Mouse (Mus musculus) ES-Bruce4 (cell line): ENCODE data around the gene Sufu. TPM values are rescaled to one million over a fixed set of nuclear protein-coding genes. Genes with fewer than 3 reads are reported as not detected.

ENCODE experiments used
- H3K27ac ChIP-seq: 2 replicates; pipeline ENCODE4 v1.5.1; 2012; ENCODE audit warnings: low read length, inconsistent platforms; ENCODE audit not compliant: insufficient read depth
- H3K27me3 ChIP-seq: 2 replicates; pipeline ENCODE4 v1.6.1; 2012; ENCODE audit warnings: mild to moderate bottlenecking, low read length, inconsistent platforms; ENCODE audit not compliant: control insufficient read depth, poor library complexity, insufficient read depth, severe bottlenecking
- H3K36me3 ChIP-seq: 2 replicates; pipeline ENCODE4 v1.6.1; 2012; ENCODE audit warnings: inconsistent platforms, mild to moderate bottlenecking, low read length, moderate library complexity; ENCODE audit not compliant: control insufficient read depth, poor library complexity, insufficient read depth, severe bottlenecking
- H3K4me1 ChIP-seq: one replicate; pipeline ENCODE4 v1.8.1; 2011; ENCODE audit warnings: low read length; ENCODE audit not compliant: control insufficient read depth, insufficient read depth
- H3K4me3 ChIP-seq: 2 replicates; pipeline ENCODE4 v1.5.1; 2011; ENCODE audit warnings: low read depth, mild to moderate bottlenecking, low read length
- H3K9ac ChIP-seq: 2 replicates; pipeline ENCODE4 v1.6.1; 2012; ENCODE audit warnings: low read depth, mild to moderate bottlenecking, inconsistent platforms; ENCODE audit not compliant: poor library complexity, severe bottlenecking
- H3K9me3 ChIP-seq: replicated peaks from 2 replicates; pipeline ENCODE4 v1.6.1; 2012; ENCODE audit warnings: mild to moderate bottlenecking, low read length, inconsistent platforms; ENCODE audit not compliant: control insufficient read depth, poor library complexity, insufficient read depth, severe bottlenecking
- CTCF ChIP-seq: IDR thresholded peaks from one replicate; pipeline ENCODE4 v1.8.1; 2011; ENCODE audit warnings: low read depth, low read length
- EP300 ChIP-seq: IDR thresholded peaks from 2 replicates; pipeline ENCODE4 v1.6.1; 2011; ENCODE audit warnings: low read depth, low read length; ENCODE audit not compliant: insufficient read depth
- POLR2A ChIP-seq: IDR thresholded peaks from one replicate; pipeline ENCODE4 v1.8.1; 2011; ENCODE audit warnings: low read length; ENCODE audit not compliant: insufficient read depth
- polyA plus RNA-seq: library from polyadenylated mRNA; stranded (reverse); fragments of >200 nt; gene quantifications from 2 replicates; pipeline ENCODE4 v1.2.4, GENCODE M21; 2011; ENCODE audit warnings: low read depth; ENCODE audit not compliant: missing spikeins, insufficient read depth, insufficient read length

Sufu gene
- polyA plus RNA-seq, 1 experiment: 16.7 TPM

GRCm38 (mm10) chr19:46531071-46532030, 134.7 kb downstream of the Sufu start:
- TF ChIP-seq EP300: 0 out of 2 replicates have a peak, but pooled peaks have one; percentile 19
- no peak for TF ChIP-seq CTCF
- TF ChIP-seq POLR2A: no peak
- Histone ChIP-seq H3K27ac (peak overlapping the region; percentile 39; the same call in 1 of the 2 replicates), H3K36me3 (no peaks in the 10 kb centered on the region), H3K4me3 (no peak overlapping the region), H3K27me3 (no peaks in the 10 kb centered on the region), H3K9ac (peak overlapping the region; percentile 26; the same call in 1 of the 2 replicates), H3K4me1 (peaks cover 17% of the 10 kb centered on the region), H3K9me3 (no peaks in the 10 kb centered on the region)

DNA sequence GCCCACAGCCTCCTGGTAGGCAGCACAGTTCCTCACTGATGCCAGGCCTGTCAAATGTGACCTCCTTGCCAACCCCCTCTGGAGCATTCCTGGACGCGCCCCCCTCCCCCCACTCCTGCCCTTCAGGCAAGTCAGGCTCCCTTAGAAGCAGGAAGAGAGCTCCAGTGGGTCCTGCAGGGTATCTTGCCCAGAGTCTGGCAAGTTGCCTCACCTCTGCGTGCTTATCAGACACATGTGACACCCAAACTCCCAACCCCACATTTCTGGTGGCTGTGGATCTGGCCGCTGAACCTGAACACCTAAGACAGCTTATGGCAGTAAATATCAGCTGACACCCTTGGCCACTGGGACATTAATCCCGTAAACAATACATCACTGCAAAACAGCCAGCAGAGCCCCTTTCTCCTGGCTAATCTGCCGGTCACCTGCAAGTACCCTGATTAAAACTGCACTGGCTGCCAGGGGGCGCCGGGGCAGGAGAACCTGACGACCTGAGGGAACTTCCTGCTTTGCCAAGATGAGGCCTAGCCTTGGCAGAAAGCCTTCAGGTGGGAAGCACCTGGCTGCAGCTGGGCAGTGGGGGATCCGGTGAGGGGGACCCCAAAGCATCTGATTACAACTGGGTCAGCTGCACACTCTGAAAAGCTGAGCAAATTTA, 135.5 kb downstream of the Sufu start:
- Histone ChIP-seq H3K27ac (no peak overlapping the region), H3K9me3 (no peaks in the 10 kb centered on the region), H3K4me1 (peaks cover 16% of the 10 kb centered on the region), H3K4me3 (no peak overlapping the region), H3K36me3 (no peaks in the 10 kb centered on the region), H3K9ac (no peak overlapping the region), H3K27me3 (no peaks in the 10 kb centered on the region)
- no peak for TF ChIP-seq POLR2A
- TF ChIP-seq CTCF: no peak
- no peak for TF ChIP-seq EP300

DNA sequence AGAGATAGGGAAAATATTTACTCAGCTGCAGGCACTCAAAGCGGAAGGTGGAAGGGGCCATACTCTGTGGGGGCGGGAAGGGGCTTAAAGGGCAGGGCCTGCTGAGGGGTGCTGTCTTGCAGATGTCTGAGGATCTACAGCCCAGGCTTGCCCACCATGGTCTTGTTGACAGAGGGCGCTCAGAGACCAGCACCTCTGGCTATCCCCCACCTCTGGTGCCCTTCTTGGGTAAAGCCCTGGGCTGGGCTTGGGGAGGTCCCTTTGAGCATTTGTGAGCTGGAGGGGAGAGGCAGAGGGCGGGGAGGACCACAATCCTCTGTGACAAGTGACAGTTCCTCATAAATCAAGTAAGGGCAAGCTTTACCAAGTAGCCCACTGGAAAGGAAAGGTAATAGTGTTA, 136.4 kb downstream of the Sufu start:
- H3K27me3 ChIP-seq: no peaks in the 10 kb centered on the region
- no peak overlapping the region for H3K27ac ChIP-seq
- no peaks in the 10 kb centered on the region for H3K9me3 ChIP-seq
- no peak overlapping the region for H3K4me3 ChIP-seq
- TF ChIP-seq POLR2A (no peak), CTCF (no peak), EP300 (no peak)
- H3K9ac ChIP-seq: no peak overlapping the region
- peaks cover 12% of the 10 kb centered on the region for H3K4me1 ChIP-seq
- H3K36me3 ChIP-seq: no peaks in the 10 kb centered on the region

DNA sequence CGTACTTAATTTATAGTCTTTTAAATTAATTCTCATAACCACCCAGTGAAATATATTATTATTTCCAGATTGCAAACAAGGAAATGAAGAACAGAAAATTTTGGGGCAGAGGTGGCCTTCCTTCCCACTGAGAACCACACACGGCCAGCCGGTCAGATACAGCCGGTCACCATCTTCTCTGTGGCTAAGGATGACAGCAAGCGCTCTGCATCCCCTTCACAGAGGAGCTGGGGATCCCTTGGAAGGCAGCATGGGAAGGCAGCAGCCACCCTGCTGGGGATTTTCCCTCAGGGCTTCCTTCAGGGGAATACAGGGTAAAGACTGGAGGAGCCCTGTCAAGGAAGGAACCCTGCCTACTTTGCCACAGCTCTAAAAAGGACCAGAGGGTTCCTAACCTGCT, 136.8 kb downstream of the Sufu start:
- H3K9me3 ChIP-seq: no peaks in the 10 kb centered on the region
- no peak overlapping the region for H3K27ac ChIP-seq
- H3K4me1 ChIP-seq: peaks cover 12% of the 10 kb centered on the region
- TF ChIP-seq CTCF: no peak
- TF ChIP-seq EP300: no peak
- no peak for TF ChIP-seq POLR2A
- no peak overlapping the region for H3K9ac ChIP-seq
- no peak overlapping the region for H3K4me3 ChIP-seq
- H3K27me3 ChIP-seq: no peaks in the 10 kb centered on the region
- no peaks in the 10 kb centered on the region for H3K36me3 ChIP-seq

DNA sequence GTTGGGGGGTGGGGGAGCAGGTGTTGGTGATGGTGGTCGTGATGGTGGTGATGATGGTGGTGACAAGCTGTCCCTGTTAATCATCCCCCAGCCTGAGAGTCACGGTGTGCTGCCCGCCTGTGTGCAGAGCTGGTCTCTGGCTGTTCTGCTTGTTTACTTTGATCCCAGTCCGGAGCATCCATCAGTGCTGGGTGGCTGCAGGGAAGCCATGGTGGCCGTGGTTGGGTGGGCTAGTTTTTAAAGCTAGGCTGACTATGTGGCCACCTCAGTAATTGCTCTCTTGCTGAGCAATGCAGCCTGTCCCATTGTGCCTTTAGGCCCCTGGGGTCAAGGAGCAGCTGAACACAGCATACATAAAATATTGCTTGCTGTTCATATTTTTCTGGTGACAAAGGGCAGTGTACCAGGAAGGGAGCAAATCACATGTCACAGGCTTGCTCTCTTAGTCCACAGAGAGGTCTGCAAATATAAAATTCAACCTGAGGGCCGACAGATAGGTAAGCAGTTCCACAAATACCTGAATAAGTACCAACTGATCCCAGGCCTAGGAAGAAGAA, 137.9 kb downstream of the Sufu start:
- no peak overlapping the region for H3K27ac ChIP-seq
- H3K9me3 ChIP-seq: no peaks in the 10 kb centered on the region
- TF ChIP-seq EP300: no peak
- TF ChIP-seq POLR2A: no peak
- TF ChIP-seq CTCF: no peak
- no peaks in the 10 kb centered on the region for H3K27me3 ChIP-seq
- H3K9ac ChIP-seq: no peak overlapping the region
- no peaks in the 10 kb centered on the region for H3K36me3 ChIP-seq
- no peak overlapping the region for H3K4me3 ChIP-seq
- H3K4me1 ChIP-seq: peaks cover 9% of the 10 kb centered on the region
